Mouse (Mus musculus): ENCODE measurements around the gene Akr1d1. TPM values are rescaled to one million over a fixed set of nuclear protein-coding genes. Genes with fewer than 3 reads are reported as not detected.

The Akr1d1 gene
- total RNA-seq, 2 experiments from 2014 or later, result not detected

DNA sequence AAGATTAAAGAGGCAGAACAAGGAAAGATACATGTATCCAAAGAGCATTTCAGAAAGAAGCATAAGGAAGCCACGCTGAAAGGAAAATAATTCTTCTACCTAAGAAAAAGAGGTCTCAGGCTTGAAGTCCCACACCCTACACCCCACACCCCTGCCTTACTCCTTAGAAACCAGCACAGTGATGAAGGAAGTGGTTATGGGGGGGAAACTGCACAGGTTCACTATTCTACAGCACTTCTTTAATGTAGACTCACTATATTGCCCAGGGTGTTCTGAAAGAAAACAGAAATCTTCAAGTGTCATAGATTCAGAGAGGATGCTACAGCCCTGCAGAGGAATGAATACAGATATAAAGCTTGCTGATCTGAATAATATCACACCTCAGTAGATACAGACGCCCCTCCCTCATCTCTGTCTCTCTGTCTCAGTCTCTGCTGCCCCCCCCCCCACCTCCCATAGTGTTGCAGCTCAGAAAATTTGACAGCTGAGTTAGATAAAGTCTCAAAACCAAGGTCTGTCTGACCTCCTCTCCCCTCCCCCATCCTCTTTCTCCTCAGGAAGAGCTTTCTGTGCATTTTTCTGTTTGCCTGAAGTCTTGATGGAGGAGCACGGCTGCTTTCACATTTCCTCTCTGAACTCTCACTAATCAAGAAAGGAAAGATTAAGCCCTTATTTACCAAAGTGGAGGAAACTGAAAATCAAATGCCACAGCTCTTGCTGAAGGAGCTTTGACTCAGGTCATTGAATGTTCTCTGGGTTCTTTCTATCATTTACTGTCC is 77.7 kb downstream of the Akr1d1 start:
- ATAC-seq (replicated peaks; ENCODE audit: low FRiP score, poor library complexity, severe bottlenecking), result no peak

DNA sequence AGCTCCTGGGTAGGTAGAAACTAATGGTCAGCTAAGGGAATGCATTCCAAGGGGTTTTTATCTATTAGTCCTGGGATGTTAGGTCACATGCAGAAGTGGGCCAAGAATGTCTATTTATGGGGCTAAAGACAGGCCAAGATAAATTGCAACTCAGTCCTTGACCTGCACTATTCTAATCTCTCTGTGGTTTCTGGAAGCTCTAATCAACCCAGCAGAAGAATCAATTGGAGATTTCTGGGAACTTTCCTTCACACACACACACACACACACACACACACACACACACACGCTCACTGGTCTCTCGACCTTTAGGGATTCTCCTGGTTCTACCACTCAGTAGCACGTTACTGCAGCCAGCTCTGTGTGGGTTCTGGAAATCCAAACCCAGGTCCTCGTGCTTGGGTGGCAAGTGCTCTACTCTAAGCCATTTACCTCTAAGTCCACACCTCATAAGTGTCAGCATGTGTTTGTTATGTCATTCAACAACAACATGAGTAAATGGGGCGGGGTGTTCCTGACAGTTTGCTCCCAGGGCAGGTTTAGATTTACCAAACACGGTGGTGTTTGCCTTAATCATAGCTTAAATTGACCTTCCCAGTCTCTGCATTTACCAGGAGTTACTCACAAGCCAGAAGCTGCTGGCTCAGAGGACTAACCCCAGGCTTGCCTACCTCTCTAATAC is 82.8 kb downstream of the Akr1d1 start:
- ATAC-seq (replicated peaks; ENCODE audit: low FRiP score, poor library complexity, severe bottlenecking), result no peak

DNA sequence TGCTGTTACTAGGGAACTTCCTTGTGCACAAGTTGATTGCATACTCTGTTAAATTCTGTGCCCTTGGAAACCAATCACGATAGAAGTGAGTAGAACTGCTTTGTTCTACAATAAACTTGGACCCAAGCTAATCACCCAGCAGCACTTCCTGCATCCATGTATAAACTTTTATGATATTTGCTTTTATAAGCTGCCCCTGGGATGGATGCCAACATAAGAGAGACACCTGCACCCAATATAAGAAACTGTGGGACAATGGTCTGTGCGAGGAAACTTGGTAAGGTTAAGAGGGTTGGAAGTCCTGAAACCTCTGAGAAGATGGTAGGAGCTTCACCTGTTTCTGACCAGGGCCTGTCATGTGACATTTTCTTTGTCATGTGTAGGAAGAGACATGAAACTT is 85.5 kb downstream of the Akr1d1 start:
- ATAC-seq (replicated peaks; ENCODE audit: low FRiP score, poor library complexity, severe bottlenecking), result no peak

DNA sequence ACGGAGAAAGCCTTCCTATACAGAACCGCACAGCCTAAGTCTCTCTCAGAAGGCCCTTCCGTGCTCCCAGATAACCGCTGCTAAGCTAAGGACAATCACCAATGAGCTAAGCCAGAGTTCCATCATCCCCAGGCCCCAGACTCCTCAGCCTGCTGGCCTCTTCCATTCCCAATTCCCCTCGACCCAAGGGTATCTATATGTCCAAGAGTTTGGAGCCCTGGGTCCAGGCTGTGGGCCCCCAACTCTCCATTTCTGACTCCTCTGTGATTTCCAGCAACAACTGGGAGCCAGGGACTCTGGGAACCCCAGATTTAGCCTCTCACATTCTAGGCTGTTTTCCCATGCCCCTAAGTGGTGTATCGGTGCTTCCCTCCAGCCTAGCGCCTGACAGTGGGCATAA is 86.2 kb downstream of the Akr1d1 start:
- ATAC-seq (replicated peaks; ENCODE audit: low FRiP score, poor library complexity, severe bottlenecking), result no peak

DNA sequence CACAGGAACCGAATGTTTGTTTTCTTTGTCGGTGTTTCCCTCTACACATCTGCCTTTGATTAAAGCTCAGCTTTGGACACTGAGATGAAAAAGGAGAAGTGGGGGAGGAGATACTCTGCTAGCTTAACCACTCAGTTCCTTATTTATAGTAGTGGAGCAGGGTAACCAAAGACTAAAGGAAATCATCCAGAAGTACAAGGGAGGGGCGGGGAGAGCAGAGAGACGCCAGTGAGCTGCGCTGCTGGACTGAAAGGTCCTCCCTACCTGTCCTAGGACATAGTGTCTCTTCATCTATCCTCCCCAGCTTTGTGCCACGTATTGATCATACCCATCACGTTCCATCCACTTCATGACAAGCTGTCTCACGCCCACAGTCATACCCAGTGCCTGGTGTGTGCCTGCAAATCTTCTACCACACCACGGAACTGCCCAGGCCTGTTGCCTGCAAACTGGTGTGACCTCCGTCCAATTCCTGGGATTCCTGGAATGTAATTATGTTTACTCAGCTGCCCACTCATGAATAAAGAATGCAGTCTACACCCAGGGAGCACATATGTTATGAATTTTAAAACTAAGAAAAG is 87.5 kb downstream of the Akr1d1 start:
- ATAC-seq (replicated peaks; ENCODE audit: low FRiP score, poor library complexity, severe bottlenecking), result no peak

Other genes starting within 250 kb of the Akr1d1 start
- 1.8 TPM in 1 of 2 replicates, not detected in the other for gene Dgki, start 230.0 kb upstream of the Akr1d1 start, total RNA-seq (2015; ENCODE audit: low replicate concordance)
- 1.4 TPM in 1 of 2 replicates, not detected in the other for gene Dgki, start 230.0 kb upstream of the Akr1d1 start, total RNA-seq (2017; ENCODE audit: low replicate concordance)
- 1.7 and 4.7 TPM in 2 replicates for gene Creb3l2, start 88.0 kb upstream of the Akr1d1 start, total RNA-seq (2015; ENCODE audit: low replicate concordance)
- 0.38 and 1.4 TPM in 2 replicates for gene Creb3l2, start 88.0 kb upstream of the Akr1d1 start, total RNA-seq (2017; ENCODE audit: low replicate concordance)